Mouse (Mus musculus): ENCODE results near the gene Slc25a31.

DNA sequence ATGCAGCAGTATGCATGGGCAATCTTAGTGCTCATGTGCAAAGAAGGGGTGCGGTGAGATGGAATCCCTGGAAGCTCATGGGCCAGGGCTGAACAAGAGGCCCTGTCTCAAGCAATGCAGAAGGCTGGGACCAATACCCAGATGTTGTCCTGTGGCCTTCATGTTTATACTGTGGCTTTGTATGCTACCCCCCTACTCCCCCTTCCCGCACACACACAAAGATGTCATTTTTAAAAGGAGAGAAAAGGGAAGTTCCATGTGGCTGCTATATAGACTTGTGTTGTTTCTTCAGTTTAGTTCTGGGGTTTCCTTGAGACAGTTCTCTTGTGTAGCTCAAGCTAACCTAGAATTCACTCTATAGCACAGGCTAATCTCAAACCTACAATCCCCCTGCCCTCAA is 48.4 kb upstream of the Slc25a31 start:
- no peak for TF ChIP-seq CTCF (IDR thresholded peaks at IDR 0.05; ENCODE audit: extremely low read depth, insufficient read depth, insufficient read length, insufficient replicate concordance)
- no peak for TF ChIP-seq POLR2A (IDR thresholded peaks at IDR 0.05; ENCODE audit: low read depth, low read length)

Data from spleen, adult 2 months (tissue).